Comparison of ENCODE assay signal across 8 mouse cellular contexts in genomic region chr11:85234363-85234989, GRCm38 (mm10). TPM values are rescaled to one million over a fixed set of nuclear protein-coding genes. Genes with fewer than 3 reads are reported as not detected.
DNase-seq lines count a peak whose midpoint lies in the region; ATAC-seq lines count a peak whose summit lies in the region.

No protein-coding gene starts in this region.

- intact Hi-C loops in left cerebral cortex, postnatal 10 days (cut with DNase I), result no loop called here

- ATAC-seq in common myeloid progenitor, adult 5-6 weeks (replicated peaks; ENCODE audit: low read depth, poor library complexity, severe bottlenecking), result peak; percentile 87
- peak; percentile 85 for ATAC-seq in inflammation-experienced regulatory T-cells, adult 6 months
- ATAC-seq in megakaryocyte progenitor cell, adult 5-6 weeks (replicated peaks; ENCODE audit: poor library complexity), result peak; percentile 85

- peak; percentile 89 to 95 for DNase-seq in adrenal gland, adult (ENCODE audit: inconsistent age in 2 of 2, low spot score in 1 of 2)
- DNase-seq in gastrocnemius, postnatal 10 days, result peak; percentile 79
- DNase-seq in left cerebral cortex, postnatal 10 days (ENCODE audit: extremely low spot score in 1 of 2, low spot score in 2 of 2), result peak; percentile 78 to 93
- DNase-seq in right cerebral cortex, postnatal 25 days, result peak; percentile 89
- peak; percentile 74 to 83 for DNase-seq in urinary bladder, postnatal 36 days (ENCODE audit: low spot score in 2 of 2)

RNA-seq across cellular contexts. Expression of gene Appbp2, which starts 0.5 kb away (rescaled TPM):
- total RNA-seq in common myeloid progenitor, adult 5-6 weeks (2017), result 28.9 and 39.4 TPM in 2 replicates
- 10 to 100 TPM; 17.3 to 18.4 TPM for total RNA-seq in gastrocnemius, postnatal 10 days (2021)
- 10 to 100 TPM; 14.7 to 16.9 (median 16.3) TPM for polyA plus RNA-seq in inflammation-experienced regulatory T-cells, adult 6 months (2017; shearing (Covaris generic))
- 10 to 100 TPM; 69.6 to 73.0 TPM for total RNA-seq in left cerebral cortex, postnatal 10 days (2021)
- total RNA-seq in megakaryocyte progenitor cell, adult 5-6 weeks (2015), result 33.2 and 34.1 TPM in 2 replicates
- total RNA-seq in megakaryocyte progenitor cell, adult 5-6 weeks (2017), result 21.3 and 26.2 TPM in 2 replicates

Comparison
In these comparisons a context has a peak if more than half of its experiments do, and no peak if none do; other contexts are left out.
1. Peak in every context shown above with its lines: DNase-seq and ATAC-seq.